Mouse (Mus musculus) forebrain, embryonic 15.5 days (tissue): ENCODE measurements around the gene Mrpl51. TPM values are rescaled to one million over a fixed set of nuclear protein-coding genes. Genes with fewer than 3 reads are reported as not detected.

Source experiments
- ATAC-seq: fragments of 200-750 bp; cut with Nextera tagmentation; replicated peaks from 2 replicates; pipeline ENCODE4 v1.8.0; 2017; ENCODE audit warnings: mild to moderate bottlenecking, moderate TSS enrichment, moderate library complexity
- H3K27ac ChIP-seq: fragments of 300-500 bp; sonication (generic); replicated peaks from 2 replicates; pipeline ENCODE4 v1.5.1; 2015; ENCODE audit warnings: mild to moderate bottlenecking, inconsistent platforms
- H3K27me3 ChIP-seq: fragments of 300-500 bp; sonication (generic); 2 replicates; pipeline ENCODE4 v1.6.1; 2015; ENCODE audit warnings: inconsistent platforms
- H3K36me3 ChIP-seq: fragments of 300-500 bp; sonication (generic); 2 replicates; pipeline ENCODE4 v1.6.1; 2015; ENCODE audit warnings: mild to moderate bottlenecking, inconsistent platforms
- H3K4me1 ChIP-seq: fragments of 300-500 bp; sonication (generic); 2 replicates; pipeline ENCODE4 v1.6.1; 2015; ENCODE audit warnings: inconsistent platforms
- H3K4me2 ChIP-seq: fragments of 300-500 bp; sonication (generic); replicated peaks from 2 replicates; pipeline ENCODE4 v1.6.1; 2015; ENCODE audit warnings: mild to moderate bottlenecking, inconsistent platforms
- H3K4me3 ChIP-seq: fragments of 300-500 bp; sonication (generic); 2 replicates; pipeline ENCODE4 v1.5.1; 2015; ENCODE audit warnings: mild to moderate bottlenecking, inconsistent platforms
- H3K9ac ChIP-seq: fragments of 300-500 bp; sonication (generic); replicated peaks from 2 replicates; pipeline ENCODE4 v1.6.1; 2015; ENCODE audit warnings: mild to moderate bottlenecking, inconsistent platforms
- H3K9me3 ChIP-seq: fragments of 300-500 bp; sonication (generic); 2 replicates; pipeline ENCODE4 v1.6.1; 2016; ENCODE audit warnings: inconsistent platforms
- WGBS: fragments of 180-500 bp; shearing (Covaris S2); methylation state at CpG from one replicate; pipeline ENCODE4 v1.1.7; 2015; ENCODE audit warnings: mixed read lengths; 5-methylcytosine and 5-hydroxymethylcytosine counted together
- microRNA-seq: library from miRNA; unstranded; fragments of <30 nt; microRNA quantifications from one replicate; pipeline ENCODE4, GENCODE M21; 2016
- polyA plus RNA-seq: library from polyadenylated mRNA; unstranded; fragments of >200 nt; fragmentation: Nextera tagmentation; extraction: Ambion mirVana; gene quantifications from 2 replicates; pipeline ENCODE4 v1.2.1, GENCODE M21; 2015

Gene Mrpl51
- polyA plus RNA-seq, 1 experiment from 2014 or later = 158 TPM

- Histone ChIP-seq H3K9ac (no peak overlapping the region), H3K36me3 (no peaks in the 10 kb centered on the region), H3K4me2 (no peak overlapping the region), H3K4me3 (no peak overlapping the region), H3K9me3 (no peaks in the 10 kb centered on the region), H3K4me1 (no peaks in the 10 kb centered on the region), H3K27ac (no peak overlapping the region), H3K27me3 (no peaks in the 10 kb centered on the region)
- no peak for ATAC-seq
- 44% methylated on average over 1 of the region's 1 CpGs for WGBS
Observed at GRCm38 (mm10) chr6:125244551-125244950, 53.0 kb downstream of the Mrpl51 start.

Small RNA genes lying within 50 kb of the gene (microRNA-seq; reads per million reads assigned to microRNA genes)
- gene Mir3098 (0.66 reads per million), gene Mir8113 (not detected)

Other genes with a start within 250 kb of the Mrpl51 start
- gene Cops7a, start 226.3 kb upstream of the Mrpl51 start, polyA plus RNA-seq = 90.2 and 93.6 TPM in 2 replicates
- 29.9 and 30.4 TPM in 2 replicates for gene Pianp, start 195.1 kb upstream of the Mrpl51 start, polyA plus RNA-seq
- gene Zfp384, start 182.7 kb upstream of the Mrpl51 start, polyA plus RNA-seq = 16.7 and 21.7 TPM in 2 replicates
- gene Ing4, start 152.0 kb upstream of the Mrpl51 start, polyA plus RNA-seq = 207 and 211 TPM in 2 replicates
- 21.9 and 26.2 TPM in 2 replicates for gene Acrbp, start 142.1 kb upstream of the Mrpl51 start, polyA plus RNA-seq
- gene Lpar5, start 123.9 kb upstream of the Mrpl51 start, polyA plus RNA-seq = 0.50 and 0.71 TPM in 2 replicates
- 98.9 and 112 TPM in 2 replicates for gene Chd4, start 95.8 kb upstream of the Mrpl51 start, polyA plus RNA-seq
- gene Nop2, start 59.9 kb upstream of the Mrpl51 start, polyA plus RNA-seq = 51.1 and 51.8 TPM in 2 replicates
- 18.9 and 21.0 TPM in 2 replicates for gene Iffo1, start 46.6 kb upstream of the Mrpl51 start, polyA plus RNA-seq
- 1,461 and 1,493 TPM in 2 replicates for gene Gapdh, start 25.3 kb upstream of the Mrpl51 start, polyA plus RNA-seq
- 98.5 and 99.5 TPM in 2 replicates for gene Ncapd2, start 100 bp upstream of the Mrpl51 start, polyA plus RNA-seq
- gene Vamp1, start 23.8 kb downstream of the Mrpl51 start, polyA plus RNA-seq = 5.6 and 6.0 TPM in 2 replicates
- gene Tapbpl, start 40.1 kb downstream of the Mrpl51 start, polyA plus RNA-seq = 3.0 and 3.2 TPM in 2 replicates
- 1.3 and 2.3 TPM in 2 replicates for gene Cd27, start 45.2 kb downstream of the Mrpl51 start, polyA plus RNA-seq
- gene Tuba3a, start 94.2 kb downstream of the Mrpl51 start, polyA plus RNA-seq = not detected in 2 replicates
- 10.8 and 11.5 TPM in 2 replicates for gene Ltbr, start 122.1 kb downstream of the Mrpl51 start, polyA plus RNA-seq
- gene Scnn1a, start 128.9 kb downstream of the Mrpl51 start, polyA plus RNA-seq = 0.20 and 0.25 TPM in 2 replicates
- gene Tnfrsf1a, start 157.6 kb downstream of the Mrpl51 start, polyA plus RNA-seq = 11.3 and 13.0 TPM in 2 replicates
- gene Plekhg6, start 189.0 kb downstream of the Mrpl51 start, polyA plus RNA-seq = 0.06 and 0.10 TPM in 2 replicates